Mouse (Mus musculus) liver, postnatal 0 days (tissue): ENCODE results near the gene Olfr1263. TPM values are rescaled to one million over a fixed set of nuclear protein-coding genes. Genes with fewer than 3 reads are reported as not detected.

Source experiments
- ATAC-seq: fragments of 200-750 bp; cut with Nextera tagmentation; 2 replicates; pipeline ENCODE4 v1.8.0; 2017; ENCODE audit warnings: mild to moderate bottlenecking, moderate library complexity
- DNase-seq: peaks from one replicate; pipeline ENCODE4 v3.0.0-alpha.2; 2016
- H3K27ac ChIP-seq: fragments of 300-500 bp; sonication (generic); 2 replicates; pipeline ENCODE4 v1.5.1; 2014; ENCODE audit warnings: antibody characterized with exemption, moderate library complexity, mild to moderate bottlenecking, low read depth
- H3K27me3 ChIP-seq: fragments of 300-500 bp; sonication (generic); 2 replicates; pipeline ENCODE4 v1.6.1; 2014; ENCODE audit warnings: low read length, control low read depth, mixed read lengths; ENCODE audit not compliant: insufficient read depth
- H3K36me3 ChIP-seq: fragments of 300-500 bp; sonication (generic); replicated peaks from 2 replicates; pipeline ENCODE4 v1.6.1; 2014; ENCODE audit warnings: mild to moderate bottlenecking, control low read depth, low read length, moderate library complexity, mixed read lengths; ENCODE audit not compliant: insufficient read depth
- H3K4me1 ChIP-seq: fragments of 300-500 bp; sonication (generic); 2 replicates; pipeline ENCODE4 v1.6.1; 2014; ENCODE audit warnings: antibody characterized with exemption, mild to moderate bottlenecking, control low read depth; ENCODE audit not compliant: insufficient read depth
- H3K4me2 ChIP-seq: fragments of 300-500 bp; sonication (generic); 2 replicates; pipeline ENCODE4 v1.6.1; 2014; ENCODE audit warnings: low read depth, mild to moderate bottlenecking, low read length, moderate library complexity, mixed read lengths
- H3K4me3 ChIP-seq: fragments of 300-500 bp; sonication (generic); 2 replicates; pipeline ENCODE4 v1.5.1; 2014; ENCODE audit warnings: low read depth, low read length
- H3K9ac ChIP-seq: fragments of 300-500 bp; sonication (generic); replicated peaks from 2 replicates; pipeline ENCODE4 v1.6.1; 2014; ENCODE audit warnings: mild to moderate bottlenecking, moderate library complexity
- H3K9me3 ChIP-seq: fragments of 300-500 bp; sonication (generic); 2 replicates; pipeline ENCODE4 v1.6.1; 2016; ENCODE audit warnings: mild to moderate bottlenecking, control low read depth, low read length, mixed read lengths
- CTCF ChIP-seq: sonication (generic); IDR thresholded peaks from 2 replicates; pipeline ENCODE4 v1.5.1; 2016; ENCODE audit warnings: antibody characterized with exemption, low read depth
- EP300 ChIP-seq: IDR thresholded peaks from 2 replicates; pipeline ENCODE4 v1.6.1; 2016; ENCODE audit warnings: antibody characterized with exemption, low read depth, mild to moderate bottlenecking
- WGBS: fragments of 180-500 bp; shearing (Covaris S2); extraction: QIAGEN DNeasy Blood & Tissue Kit; methylation state at CpG from one replicate; pipeline ENCODE4 v1.1.7; 2014; ENCODE audit not compliant: insufficient replicate concordance; 5-methylcytosine and 5-hydroxymethylcytosine counted together
- polyA plus RNA-seq: library from polyadenylated mRNA; unstranded; fragments of >200 nt; fragmentation: Nextera tagmentation; extraction: Ambion mirVana; gene quantifications from 2 replicates; pipeline ENCODE4 v1.2.1, GENCODE M21; 2015

The Olfr1263 gene
- not detected in 2 replicates for polyA plus RNA-seq

- 71% methylated on average over 2 of the region's 2 CpGs for WGBS
- TF ChIP-seq EP300 (no peak), CTCF (no peak)
- Histone ChIP-seq H3K4me3 (no peak within 1 kb of the TSS), H3K4me1 (no peaks in the 10 kb centered on the region), H3K9ac (no peak within 1 kb of the TSS), H3K36me3 (no peaks in the 10 kb centered on the region), H3K9me3 (no peaks in the 10 kb centered on the region), H3K27ac (no peak within 1 kb of the TSS), H3K4me2 (no peak within 1 kb of the TSS), H3K27me3 (no peaks in the 10 kb centered on the region)
- ATAC-seq: no peak
- DNase-seq: no peak
Observed at GRCm38 (mm10) chr2:90011831-90012230, at the start of gene Olfr1263. TSS of gene Olfr1263 (plus strand) at chr2:90012131.

DNA sequence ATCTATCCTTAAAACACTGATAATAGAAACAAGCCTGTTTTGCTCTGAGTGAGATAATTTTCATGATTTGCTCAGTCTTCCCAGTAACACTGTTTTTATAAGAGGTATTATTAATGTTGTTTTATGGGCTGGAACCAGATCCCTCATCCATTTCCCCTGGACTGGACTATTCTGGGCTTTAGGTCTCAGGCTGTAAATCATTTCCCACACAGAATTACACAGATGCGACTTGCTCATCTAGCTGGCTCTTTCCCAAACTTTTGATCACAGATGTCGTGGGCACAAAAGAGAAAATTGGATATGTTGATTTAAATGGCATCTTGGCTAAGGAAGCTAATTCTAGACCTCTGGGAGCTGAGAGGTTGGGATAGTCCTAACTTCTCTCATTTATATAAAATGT is 37.7 kb upstream of the Olfr1263 start, which contains the start of gene Olfr1260:
TSS of gene Olfr1260 (plus strand) at position 157 of the 400 bp plus-strand sequence.
- Histone ChIP-seq H3K36me3 (no peaks in the 10 kb centered on the region), H3K4me1 (no peaks in the 10 kb centered on the region), H3K27ac (no peak within 1 kb of the TSS), H3K4me2 (no peak within 1 kb of the TSS), H3K27me3 (no peaks in the 10 kb centered on the region), H3K4me3 (no peak within 1 kb of the TSS), H3K9me3 (no peaks in the 10 kb centered on the region), H3K9ac (no peak within 1 kb of the TSS)
- DNase-seq (no peak), ATAC-seq (no peak)
- TF ChIP-seq EP300 (no peak), CTCF (no peak)
- 56% methylated on average over 2 of the region's 2 CpGs for WGBS

DNA sequence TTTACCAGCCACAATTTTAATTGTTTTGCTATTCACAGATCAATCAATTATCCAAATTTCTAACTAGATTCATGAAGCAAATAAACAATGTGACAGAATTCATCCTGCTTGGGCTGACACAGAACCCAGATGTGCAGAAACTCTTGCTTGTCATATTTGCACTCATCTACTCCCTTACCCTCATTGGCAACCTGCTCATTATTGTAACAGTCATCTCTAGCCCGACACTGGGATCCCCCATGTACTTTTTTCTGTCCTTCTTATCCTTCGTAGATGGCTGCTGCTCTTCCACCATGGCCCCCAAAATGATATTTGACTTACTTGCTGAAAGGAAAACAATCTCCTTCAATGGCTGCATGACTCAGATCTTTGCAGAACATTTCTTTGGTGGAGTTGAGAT is 34.2 kb upstream of the Olfr1263 start:
- no peaks in the 10 kb centered on the region for H3K9me3 ChIP-seq
- WGBS: 76% methylated on average over 2 of the region's 2 CpGs
- H3K4me2 ChIP-seq: no peak overlapping the region
- no peaks in the 10 kb centered on the region for H3K27me3 ChIP-seq
- H3K4me1 ChIP-seq: no peaks in the 10 kb centered on the region
- no peak for DNase-seq
- no peak overlapping the region for H3K9ac ChIP-seq
- no peaks in the 10 kb centered on the region for H3K36me3 ChIP-seq
- TF ChIP-seq EP300: no peak
- no peak for TF ChIP-seq CTCF
- H3K27ac ChIP-seq: no peak overlapping the region
- H3K4me3 ChIP-seq: no peak overlapping the region
- ATAC-seq: no peak

GRCm38 (mm10) chr2:89990921-89991320 is 21.0 kb upstream of the Olfr1263 start, which contains the start of gene Olfr1261:
TSS of gene Olfr1261 (plus strand) at chr2:89991221.
- H3K4me3 ChIP-seq: no peak within 1 kb of the TSS
- no peaks in the 10 kb centered on the region for H3K9me3 ChIP-seq
- ATAC-seq (no peak), DNase-seq (no peak)
- H3K36me3 ChIP-seq: no peaks in the 10 kb centered on the region
- no peaks in the 10 kb centered on the region for H3K4me1 ChIP-seq
- no peak within 1 kb of the TSS for H3K27ac ChIP-seq
- H3K27me3 ChIP-seq: no peaks in the 10 kb centered on the region
- TF ChIP-seq EP300 (no peak), CTCF (no peak)
- no peak within 1 kb of the TSS for H3K9ac ChIP-seq
- H3K4me2 ChIP-seq: no peak within 1 kb of the TSS

DNA sequence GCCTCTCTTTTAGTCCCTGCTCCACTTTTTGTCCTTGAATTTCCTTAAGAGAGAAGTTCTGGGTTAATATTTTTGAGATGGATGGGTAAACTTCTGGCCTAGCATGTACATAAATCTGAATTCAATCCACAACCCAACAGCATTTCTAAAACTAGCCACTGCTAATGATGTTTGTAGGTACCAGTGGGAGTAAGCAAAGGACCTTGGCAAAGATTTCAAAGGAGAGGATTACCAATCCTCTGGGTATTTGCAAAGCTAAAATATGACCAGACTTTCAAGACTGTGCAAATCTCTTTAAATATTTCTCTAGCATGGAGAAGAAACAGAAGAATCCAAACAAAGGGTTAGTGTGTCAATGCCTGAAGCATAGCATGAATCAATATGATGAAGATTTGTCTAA is 12.1 kb upstream of the Olfr1263 start, which contains the start of gene Olfr1262:
TSS of gene Olfr1262 (plus strand) at position 301 of the 400 bp plus-strand sequence.
- Histone ChIP-seq H3K9me3 (no peaks in the 10 kb centered on the region), H3K4me3 (no peak within 1 kb of the TSS), H3K9ac (no peak within 1 kb of the TSS), H3K27ac (no peak within 1 kb of the TSS), H3K4me2 (no peak within 1 kb of the TSS), H3K4me1 (no peaks in the 10 kb centered on the region), H3K27me3 (no peaks in the 10 kb centered on the region), H3K36me3 (no peaks in the 10 kb centered on the region)
- no peak for TF ChIP-seq CTCF
- TF ChIP-seq EP300: no peak
- ATAC-seq (no peak), DNase-seq (no peak)

DNA sequence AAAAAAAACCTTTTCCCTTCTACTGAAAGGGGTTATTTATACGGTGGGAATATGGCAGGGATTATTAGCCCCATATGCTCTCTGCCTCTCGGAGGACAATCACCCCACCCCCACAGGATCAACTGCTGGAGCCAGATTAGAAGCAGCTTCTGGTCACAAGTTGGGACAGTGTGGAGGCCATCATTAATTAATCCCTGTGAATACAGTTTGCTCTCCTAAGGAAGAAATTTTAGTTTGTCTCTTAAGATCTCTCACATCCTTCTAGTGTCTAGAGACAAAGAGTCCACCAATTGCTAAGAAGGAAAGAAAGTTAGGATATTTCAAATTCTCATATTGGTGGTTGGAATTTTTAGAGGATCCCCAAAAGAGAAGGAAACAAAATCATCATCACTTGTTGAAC is 13.5 kb downstream of the Olfr1263 start, which contains the start of gene Olfr1264:
TSS of gene Olfr1264 (minus strand) at position 101 of the 400 bp plus-strand sequence.
- no peak for DNase-seq
- Histone ChIP-seq H3K9me3 (no peaks in the 10 kb centered on the region), H3K4me1 (no peaks in the 10 kb centered on the region), H3K36me3 (no peaks in the 10 kb centered on the region), H3K4me2 (no peak within 1 kb of the TSS), H3K4me3 (no peak within 1 kb of the TSS), H3K27ac (no peak within 1 kb of the TSS), H3K27me3 (no peaks in the 10 kb centered on the region), H3K9ac (no peak within 1 kb of the TSS)
- 66% methylated on average over 2 of the region's 2 CpGs for whole genome bisulfite sequencing
- no peak for ATAC-seq
- TF ChIP-seq EP300: no peak
- no peak for TF ChIP-seq CTCF

DNA sequence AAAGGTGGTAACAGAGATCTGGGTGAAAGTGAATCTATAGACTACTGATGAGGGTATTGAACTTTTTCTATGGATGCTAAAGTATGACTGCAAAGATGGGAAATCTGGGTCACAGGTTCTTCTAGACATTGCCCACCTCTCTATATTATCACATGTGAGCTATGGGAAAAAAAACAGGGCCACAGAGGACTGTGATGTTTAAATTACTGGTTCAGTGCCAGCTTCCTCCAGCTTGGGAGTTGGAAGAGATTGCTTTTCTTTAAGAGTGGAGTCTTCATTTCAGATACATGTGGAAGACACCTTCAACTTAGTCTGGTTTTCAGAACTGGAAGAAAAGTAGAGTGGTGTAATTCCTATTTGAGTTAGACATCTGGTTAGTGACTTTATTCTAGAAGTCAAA is 23.1 kb downstream of the Olfr1263 start, which contains the start of gene Olfr1265:
TSS of gene Olfr1265 (plus strand) at position 301 of the 400 bp plus-strand sequence.
- TF ChIP-seq CTCF (no peak), EP300 (no peak)
- no peak within 1 kb of the TSS for H3K9ac ChIP-seq
- ATAC-seq: no peak

More for the DNA sequence above, 23.1 kb downstream of the Olfr1263 start, which contains the start of gene Olfr1265:
- Histone ChIP-seq H3K4me1 (no peaks in the 10 kb centered on the region), H3K27me3 (no peaks in the 10 kb centered on the region), H3K4me3 (no peak within 1 kb of the TSS), H3K9me3 (no peaks in the 10 kb centered on the region), H3K36me3 (no peaks in the 10 kb centered on the region), H3K27ac (no peak within 1 kb of the TSS), H3K4me2 (no peak within 1 kb of the TSS)
- DNase-seq: no peak
